Mouse (Mus musculus) heart, adult 9 months (tissue): ENCODE measurements around the gene Taf15.

Experiments
- DNase-seq, 2 experiments: peaks; one replicate each; pipeline ENCODE4 v3.0.0; 2022; ENCODE audit warnings: low spot score in 2 of 2

Taf15 gene

GRCm38 (mm10) chr11:83472324-83473234, at the start of gene Taf15:
Gene Taf15 (plus strand): TSS chr11:83473086.
- DNase-seq = peak; percentile 98 to 99

- peak; percentile 52 to 59 for DNase-seq
These were observed 48.2 kb upstream of the Taf15 start for GRCm38 (mm10) chr11:83424681-83425080.

- no peak for DNase-seq
These were observed 45.9 kb upstream of the Taf15 start for GRCm38 (mm10) chr11:83426964-83427363.

GRCm38 (mm10) chr11:83429355-83429754, 43.5 kb upstream of the Taf15 start, which contains the start of gene Gas2l2:
Gene Gas2l2 (minus strand): TSS chr11:83429455.
- no peak for DNase-seq

- DNase-seq = no peak
These were observed 40.4 kb upstream of the Taf15 start for GRCm38 (mm10) chr11:83432533-83432932.

- no peak for DNase-seq
These were observed 35.5 kb upstream of the Taf15 start, which contains the start of gene 1700020L24Rik for GRCm38 (mm10) chr11:83437377-83437776. Gene 1700020L24Rik (plus strand): TSS chr11:83437677.

GRCm38 (mm10) chr11:83439426-83440060, 33.3 kb upstream of the Taf15 start:
- no peak for DNase-seq

- DNase-seq = peak; percentile 75 to 83
These were observed 32.5 kb upstream of the Taf15 start for GRCm38 (mm10) chr11:83440081-83441064.

- DNase-seq = peak; percentile 66 to 68
These were observed 31.7 kb upstream of the Taf15 start for GRCm38 (mm10) chr11:83441235-83441634.

- peak; percentile 67 to 76 for DNase-seq
These were observed 30.2 kb upstream of the Taf15 start for GRCm38 (mm10) chr11:83442596-83443267.

- DNase-seq = no peak
These were observed 29.1 kb upstream of the Taf15 start for GRCm38 (mm10) chr11:83443824-83444223.

- no peak for DNase-seq
These were observed 27.9 kb upstream of the Taf15 start for GRCm38 (mm10) chr11:83445001-83445400.

GRCm38 (mm10) chr11:83447612-83448011, 25.3 kb upstream of the Taf15 start:
- DNase-seq = no peak

GRCm38 (mm10) chr11:83448021-83448926, 24.6 kb upstream of the Taf15 start:
- DNase-seq = peak; percentile 58 to 60

- peak in 1 of 2 experiments; percentile 35 for DNase-seq
These were observed 24.0 kb upstream of the Taf15 start for GRCm38 (mm10) chr11:83448927-83449236.

GRCm38 (mm10) chr11:83449298-83449697, 23.6 kb upstream of the Taf15 start:
- no peak for DNase-seq

- no peak for DNase-seq
These were observed 22.3 kb upstream of the Taf15 start for GRCm38 (mm10) chr11:83450550-83450949.

- no peak for DNase-seq
These were observed 21.6 kb upstream of the Taf15 start for GRCm38 (mm10) chr11:83451281-83451680.

GRCm38 (mm10) chr11:83454548-83454947, 18.3 kb upstream of the Taf15 start:
- peak; percentile 38 to 52 for DNase-seq

GRCm38 (mm10) chr11:83455608-83456007, 17.3 kb upstream of the Taf15 start:
- DNase-seq = no peak
